Mouse (Mus musculus): ENCODE measurements around the gene Rab11b. TPM values are rescaled to one million over a fixed set of nuclear protein-coding genes. Genes with fewer than 3 reads are reported as not detected.

Gene Rab11b
- 71.0 and 71.4 TPM in 2 replicates for total RNA-seq (2014; fragmentation: Nextera tagmentation)
- total RNA-seq (2017) = 23.1 and 25.8 TPM in 2 replicates
- polyA plus RNA-seq (2012) = 130 and 155 TPM in 2 replicates

DNA sequence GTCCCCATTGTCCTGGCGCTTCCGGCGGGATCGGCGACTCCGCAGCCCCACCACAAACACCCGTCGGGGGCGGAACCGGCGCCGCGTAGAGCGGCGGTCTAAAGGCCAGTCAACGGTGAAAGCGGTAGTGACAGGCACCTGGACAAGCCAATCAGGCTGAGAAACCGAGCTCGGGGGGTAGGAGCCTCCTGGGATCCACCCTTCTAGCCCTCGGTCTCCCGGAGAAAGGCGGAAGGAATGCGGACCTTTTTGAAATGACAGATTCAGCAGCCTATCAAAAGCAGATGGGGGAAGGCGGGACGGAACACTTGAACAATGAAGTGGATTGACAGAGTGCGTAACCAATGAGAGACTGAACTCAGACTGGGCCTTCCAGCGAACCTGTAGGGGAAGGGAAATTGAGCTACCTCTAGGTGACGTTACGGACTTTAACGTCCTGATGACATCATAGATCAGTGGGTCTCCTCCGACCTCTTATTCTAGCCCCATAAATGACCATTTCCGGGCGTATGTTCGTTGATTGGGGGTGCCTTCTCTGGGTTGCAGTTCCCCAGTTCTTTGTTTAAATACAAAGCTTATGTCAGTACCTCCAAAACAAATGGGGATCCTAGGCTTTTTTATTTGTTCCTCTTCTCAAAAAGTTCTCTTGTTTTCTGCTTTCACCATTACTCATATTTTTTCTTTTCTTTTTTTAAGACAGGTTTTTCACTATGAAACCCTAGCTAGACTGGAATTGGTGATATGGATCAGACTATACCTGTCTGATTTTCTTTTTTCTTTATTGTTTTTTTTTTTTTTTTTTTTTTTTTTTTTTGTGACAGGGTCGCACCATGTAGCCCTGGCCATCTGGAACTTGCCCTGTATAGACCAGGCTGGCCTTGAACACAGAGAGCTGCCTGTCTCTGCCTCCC, at the start of gene Rab11b:
Gene Rab11b (minus strand): TSS at position 276 of the 911 bp plus-strand sequence.
- H3K4me1 ChIP-seq (ENCODE audit: insufficient read depth, low read depth, low read length) = peaks cover 45% of the 10 kb centered on the region

GRCm38 (mm10) chr17:33808192-33808591, 47.9 kb upstream of the Rab11b start:
- DNase-seq (ENCODE audit: low spot score) = no peak
- Histone ChIP-seq H3K4me1 (ENCODE audit: insufficient read depth, low read depth, low read length) (peaks cover 14% of the 10 kb centered on the region), H3K27me3 (ENCODE audit: insufficient read depth, low read length) (peaks cover 52% of the 10 kb centered on the region), H3K9me3 (replicated peaks) (no peaks in the 10 kb centered on the region), H3K36me3 (replicated peaks) (no peaks in the 10 kb centered on the region), H3K4me3 (ENCODE audit: low read depth, low read length) (no peak overlapping the region)
- no peak for TF ChIP-seq GATA2 (IDR thresholded peaks at IDR 0.05; ENCODE audit: borderline replicate concordance, low read depth, low read length)
- TF ChIP-seq TAL1 (conservative IDR thresholded peaks at IDR 0.05; ENCODE audit: low read depth, low read length) = no peak
- no peak for TF ChIP-seq GATA1 (IDR thresholded peaks at IDR 0.05; ENCODE audit: borderline replicate concordance, low read length)
- no peak for TF ChIP-seq POLR2AphosphoS5 (IDR thresholded peaks at IDR 0.05; ENCODE audit: insufficient replicate concordance, low read depth, low read length)
- no peak for TF ChIP-seq CTCF (IDR thresholded peaks at IDR 0.05; ENCODE audit: low read depth, low read length)
- no peak for ATAC-seq (ENCODE audit: extremely low read depth, insufficient number of reproducible peaks, low FRiP score, poor library complexity, severe bottlenecking)

More for the DNA sequence above, at the start of gene Rab11b:
- DNase-seq (ENCODE audit: low spot score) = peak; percentile 99
- Histone ChIP-seq H3K9me3 (replicated peaks) (no peaks in the 10 kb centered on the region), H3K27me3 (ENCODE audit: insufficient read depth, low read length) (no peaks in the 10 kb centered on the region; the same call in 1 of the 2 replicates), H3K36me3 (replicated peaks) (peaks cover 32% of the 10 kb centered on the region), H3K4me3 (ENCODE audit: low read depth, low read length) (peak within 1 kb of the TSS; percentile 87)
- TF ChIP-seq GATA1 (IDR thresholded peaks at IDR 0.05; ENCODE audit: borderline replicate concordance, low read length) (no peak), POLR2AphosphoS5 (IDR thresholded peaks at IDR 0.05; ENCODE audit: insufficient replicate concordance, low read depth, low read length) (no peak), CTCF (IDR thresholded peaks at IDR 0.05; ENCODE audit: low read depth, low read length) (no peak), GATA2 (IDR thresholded peaks at IDR 0.05; ENCODE audit: borderline replicate concordance, low read depth, low read length) (no peak), TAL1 (conservative IDR thresholded peaks at IDR 0.05; ENCODE audit: low read depth, low read length) (no peak)
- peak; percentile 96 for ATAC-seq (ENCODE audit: extremely low read depth, insufficient number of reproducible peaks, low FRiP score, poor library complexity, severe bottlenecking)

DNA sequence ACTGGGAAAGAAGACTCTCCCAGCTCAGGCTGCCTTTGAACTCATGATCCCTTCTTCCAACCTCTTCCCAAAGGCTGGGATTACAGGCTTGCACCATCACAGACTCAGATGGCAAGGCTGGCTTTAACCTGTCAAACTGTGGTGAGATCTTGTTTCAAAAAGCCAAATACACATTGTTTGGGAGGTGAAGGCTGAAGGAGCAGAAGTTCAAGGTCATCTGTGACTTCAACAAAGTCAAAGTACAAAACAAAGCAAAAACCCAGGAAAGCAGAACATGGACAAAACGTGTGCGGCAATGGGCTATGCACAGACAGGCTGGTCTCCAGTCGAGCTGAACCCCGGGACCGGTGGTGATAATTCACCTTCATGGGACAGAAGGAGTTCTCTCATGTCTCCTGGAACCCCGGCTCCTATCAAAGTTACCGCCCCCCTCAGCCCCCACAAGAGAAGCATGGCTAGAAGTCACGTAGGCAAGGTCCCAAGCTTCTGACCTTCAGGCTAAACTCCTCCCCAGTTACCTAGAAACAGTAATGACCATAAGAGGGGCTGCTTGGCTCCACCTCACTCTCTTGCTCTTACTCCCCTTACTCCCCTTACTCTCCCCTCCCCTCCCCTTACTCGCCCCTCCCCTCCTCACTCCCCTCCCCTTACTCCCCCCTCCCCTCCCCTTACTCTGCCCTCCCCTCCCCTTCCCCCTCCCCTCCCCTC, 47.0 kb upstream of the Rab11b start:
- Histone ChIP-seq H3K36me3 (replicated peaks) (no peaks in the 10 kb centered on the region), H3K4me1 (ENCODE audit: insufficient read depth, low read depth, low read length) (peaks cover 14% of the 10 kb centered on the region), H3K27me3 (ENCODE audit: insufficient read depth, low read length) (peaks cover 44% of the 10 kb centered on the region), H3K4me3 (ENCODE audit: low read depth, low read length) (no peak overlapping the region), H3K9me3 (replicated peaks) (no peaks in the 10 kb centered on the region)
- no peak for TF ChIP-seq TAL1 (conservative IDR thresholded peaks at IDR 0.05; ENCODE audit: low read depth, low read length)
- no peak for TF ChIP-seq GATA2 (IDR thresholded peaks at IDR 0.05; ENCODE audit: borderline replicate concordance, low read depth, low read length)
- no peak for TF ChIP-seq CTCF (IDR thresholded peaks at IDR 0.05; ENCODE audit: low read depth, low read length)
- no peak for TF ChIP-seq POLR2AphosphoS5 (IDR thresholded peaks at IDR 0.05; ENCODE audit: insufficient replicate concordance, low read depth, low read length)
- no peak for TF ChIP-seq GATA1 (IDR thresholded peaks at IDR 0.05; ENCODE audit: borderline replicate concordance, low read length)
- ATAC-seq (ENCODE audit: extremely low read depth, insufficient number of reproducible peaks, low FRiP score, poor library complexity, severe bottlenecking) (no peak), DNase-seq (ENCODE audit: low spot score) (no peak)

DNA sequence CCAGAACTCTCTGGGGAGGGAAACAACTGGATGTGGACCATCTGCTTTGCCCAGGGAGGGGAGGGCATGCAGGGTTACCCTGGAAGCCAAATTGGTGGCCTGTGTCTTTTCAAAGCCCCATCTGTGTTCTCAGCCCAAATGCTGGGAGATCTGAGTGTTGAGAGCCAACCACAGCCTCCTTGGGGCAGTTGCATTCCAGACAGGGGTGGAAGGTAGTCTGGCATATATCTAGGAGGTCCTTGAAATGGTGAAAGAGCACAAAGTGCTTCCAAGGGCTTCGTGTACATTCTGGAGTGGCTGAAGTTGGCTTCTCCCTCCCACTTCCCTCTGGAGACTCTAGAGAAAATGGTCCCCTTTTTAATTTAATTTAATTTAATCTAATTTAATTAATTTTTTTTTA, 44.4 kb upstream of the Rab11b start:
- DNase-seq (ENCODE audit: low spot score) (no peak), ATAC-seq (ENCODE audit: extremely low read depth, insufficient number of reproducible peaks, low FRiP score, poor library complexity, severe bottlenecking) (no peak)
- H3K9me3 ChIP-seq (replicated peaks) = no peaks in the 10 kb centered on the region
- TF ChIP-seq TAL1 (conservative IDR thresholded peaks at IDR 0.05; ENCODE audit: low read depth, low read length) (no peak), CTCF (IDR thresholded peaks at IDR 0.05; ENCODE audit: low read depth, low read length) (no peak), GATA2 (IDR thresholded peaks at IDR 0.05; ENCODE audit: borderline replicate concordance, low read depth, low read length) (no peak), GATA1 (IDR thresholded peaks at IDR 0.05; ENCODE audit: borderline replicate concordance, low read length) (no peak), POLR2AphosphoS5 (IDR thresholded peaks at IDR 0.05; ENCODE audit: insufficient replicate concordance, low read depth, low read length) (no peak)
- H3K27me3 ChIP-seq (ENCODE audit: insufficient read depth, low read length) = peaks cover 20% of the 10 kb centered on the region
- H3K4me3 ChIP-seq (ENCODE audit: low read depth, low read length) = no peak overlapping the region
- H3K4me1 ChIP-seq (ENCODE audit: insufficient read depth, low read depth, low read length) = peaks cover 6% of the 10 kb centered on the region
- no peaks in the 10 kb centered on the region for H3K36me3 ChIP-seq (replicated peaks)

- H3K27me3 ChIP-seq (ENCODE audit: insufficient read depth, low read length) = peaks cover 20% of the 10 kb centered on the region
- ATAC-seq (ENCODE audit: extremely low read depth, insufficient number of reproducible peaks, low FRiP score, poor library complexity, severe bottlenecking) = no peak
Measured at GRCm38 (mm10) chr17:33804205-33804604, 43.9 kb upstream of the Rab11b start.

GRCm38 (mm10) chr17:33802221-33802620, 41.9 kb upstream of the Rab11b start:
- Histone ChIP-seq H3K36me3 (replicated peaks) (no peaks in the 10 kb centered on the region), H3K4me1 (ENCODE audit: insufficient read depth, low read depth, low read length) (peaks cover 6% of the 10 kb centered on the region), H3K4me3 (ENCODE audit: low read depth, low read length) (no peak overlapping the region), H3K27me3 (ENCODE audit: insufficient read depth, low read length) (peaks cover 12% of the 10 kb centered on the region), H3K9me3 (replicated peaks) (no peaks in the 10 kb centered on the region)
- DNase-seq (ENCODE audit: low spot score) = no peak
- no peak for TF ChIP-seq GATA2 (IDR thresholded peaks at IDR 0.05; ENCODE audit: borderline replicate concordance, low read depth, low read length)
- TF ChIP-seq GATA1 (IDR thresholded peaks at IDR 0.05; ENCODE audit: borderline replicate concordance, low read length) = no peak
- 0 out of 2 replicates have a peak, but pooled peaks have one; percentile 8 for TF ChIP-seq CTCF (IDR thresholded peaks at IDR 0.05; ENCODE audit: low read depth, low read length)
- TF ChIP-seq TAL1 (conservative IDR thresholded peaks at IDR 0.05; ENCODE audit: low read depth, low read length) = no peak
- no peak for TF ChIP-seq POLR2AphosphoS5 (IDR thresholded peaks at IDR 0.05; ENCODE audit: insufficient replicate concordance, low read depth, low read length)
- ATAC-seq (ENCODE audit: extremely low read depth, insufficient number of reproducible peaks, low FRiP score, poor library complexity, severe bottlenecking) = no peak; the same call in 1 of the 2 replicates

More at GRCm38 (mm10) chr17:33804205-33804604, 43.9 kb upstream of the Rab11b start:
- H3K4me3 ChIP-seq (ENCODE audit: low read depth, low read length) = no peak overlapping the region
- TF ChIP-seq GATA1 (IDR thresholded peaks at IDR 0.05; ENCODE audit: borderline replicate concordance, low read length) = no peak
- no peak for TF ChIP-seq GATA2 (IDR thresholded peaks at IDR 0.05; ENCODE audit: borderline replicate concordance, low read depth, low read length)
- peaks cover 6% of the 10 kb centered on the region for H3K4me1 ChIP-seq (ENCODE audit: insufficient read depth, low read depth, low read length)
- DNase-seq (ENCODE audit: low spot score) = no peak
- no peaks in the 10 kb centered on the region for H3K9me3 ChIP-seq (replicated peaks)
- no peaks in the 10 kb centered on the region for H3K36me3 ChIP-seq (replicated peaks)
